1 mouse cellular context compared by ENCODE assay signal in genomic region chr11:117822728-117823241, GRCm38 (mm10).
TF ChIP-seq lines count a peak whose summit lies in the region.

No protein-coding gene starts in this region.

TF ChIP-seq in C2C12, 6 proteins besides CTCF, POLR2A, EP300 and RAD21 (continued from another document):
- TF ChIP-seq FOSL1 (IDR thresholded peaks at IDR 0.05; ENCODE audit: insufficient read depth, low read length, poor library complexity, severe bottlenecking) = no peak
